Mouse (Mus musculus) midbrain, embryonic 11.5 days (tissue): ENCODE results near the gene Rtn4rl2. TPM values are rescaled to one million over a fixed set of nuclear protein-coding genes. Genes with fewer than 3 reads are reported as not detected.

Experiments
- ATAC-seq: fragments of 200-750 bp; cut with Nextera tagmentation; 2 replicates; pipeline ENCODE4 v1.8.0; 2017; ENCODE audit warnings: moderate TSS enrichment, moderate library complexity; ENCODE audit not compliant: low FRiP score
- DNase-seq: peaks from one replicate; pipeline ENCODE4 v3.0.0; 2015; ENCODE audit warnings: low spot score; ENCODE audit errors: missing footprints
- H3K27ac ChIP-seq: fragments of 300-500 bp; sonication (generic); 2 replicates; pipeline ENCODE4 v1.5.1; 2014; ENCODE audit warnings: low read depth, low read length
- H3K27me3 ChIP-seq: fragments of 300-500 bp; sonication (generic); 2 replicates; pipeline ENCODE4 v1.6.1; 2014; ENCODE audit warnings: mild to moderate bottlenecking, low read length, moderate library complexity, mixed read lengths; ENCODE audit not compliant: control insufficient read depth, insufficient read depth
- H3K36me3 ChIP-seq: fragments of 300-500 bp; sonication (generic); 2 replicates; pipeline ENCODE4 v1.6.1; 2014; ENCODE audit warnings: mild to moderate bottlenecking, low read length, moderate library complexity, mixed read lengths; ENCODE audit not compliant: control insufficient read depth, insufficient read depth
- H3K4me1 ChIP-seq: fragments of 300-500 bp; sonication (generic); 2 replicates; pipeline ENCODE4 v1.6.1; 2014; ENCODE audit warnings: low read length; ENCODE audit not compliant: control insufficient read depth, insufficient read depth
- H3K4me2 ChIP-seq: fragments of 300-500 bp; sonication (generic); 2 replicates; pipeline ENCODE4 v1.6.1; 2014; ENCODE audit warnings: mild to moderate bottlenecking, moderate library complexity
- H3K4me3 ChIP-seq: fragments of 300-500 bp; sonication (generic); 2 replicates; pipeline ENCODE4 v1.5.1; 2014; ENCODE audit warnings: low read depth, low read length
- H3K9ac ChIP-seq: fragments of 300-500 bp; sonication (generic); 2 replicates; pipeline ENCODE4 v1.6.1; 2014; ENCODE audit warnings: low read length
- H3K9me3 ChIP-seq: fragments of 300-500 bp; sonication (generic); 2 replicates; pipeline ENCODE4 v1.6.1; 2016; ENCODE audit warnings: low read length; ENCODE audit not compliant: control insufficient read depth
- WGBS: fragments of 180-500 bp; shearing (Covaris S2); extraction: QIAGEN DNeasy Blood & Tissue Kit; methylation state at CpG from one replicate; pipeline ENCODE4 v1.1.7; 2014; 5-methylcytosine and 5-hydroxymethylcytosine counted together
- polyA plus RNA-seq: library from polyadenylated mRNA; unstranded; fragments of >200 nt; fragmentation: Nextera tagmentation; extraction: Ambion mirVana; gene quantifications from 2 replicates; pipeline ENCODE4 v1.2.1, GENCODE M21; 2014

Gene Rtn4rl2
- polyA plus RNA-seq, 1 experiment from 2014 or later: 1.4 TPM

DNA sequence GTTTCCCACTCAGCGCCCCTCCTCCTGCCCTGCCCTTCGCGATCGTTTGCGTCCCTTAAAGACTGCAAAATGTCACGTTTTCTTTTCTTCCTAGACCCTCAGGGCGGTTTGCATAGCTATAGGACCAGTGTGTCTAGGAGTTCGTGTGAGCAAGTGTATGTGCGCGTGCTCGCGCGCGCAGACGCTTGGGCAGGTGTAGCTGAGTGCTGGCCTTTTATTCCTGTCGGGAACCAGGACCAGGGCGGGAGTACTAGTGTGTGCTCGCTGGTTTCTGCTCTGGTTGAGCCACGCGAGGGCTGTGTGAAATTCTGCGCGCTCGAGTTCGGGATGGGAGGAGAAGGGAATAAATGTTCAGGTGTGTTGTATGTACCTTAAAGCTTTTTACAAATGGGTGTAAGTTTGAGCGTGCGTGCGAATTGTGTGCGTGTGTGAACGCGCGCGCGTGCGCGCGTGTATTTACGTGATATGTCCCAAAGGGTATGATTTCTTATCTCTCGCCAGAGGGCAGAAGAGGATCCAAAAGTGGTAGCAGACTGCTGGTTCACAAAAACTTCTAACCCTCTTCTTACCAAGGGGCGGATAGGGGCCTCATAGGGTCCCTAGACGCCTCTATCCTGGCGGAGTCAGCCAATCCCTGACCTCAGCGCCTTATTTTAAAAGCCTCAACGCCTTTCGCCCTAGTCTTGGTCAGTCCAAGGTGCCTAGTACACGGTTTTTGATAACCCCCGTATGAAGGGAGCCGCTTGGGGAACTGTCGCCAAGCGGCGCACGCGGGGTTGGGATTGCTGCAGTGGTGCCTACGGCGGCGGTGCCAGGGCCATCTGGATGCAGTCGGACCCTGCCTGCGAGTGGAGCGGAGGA lies 1.1 kb upstream of the Rtn4rl2 start:
- Histone ChIP-seq H3K9me3 (no peaks in the 10 kb centered on the region), H3K4me2 (peak overlapping the region; percentile 87), H3K4me1 (peaks cover 30% of the 10 kb centered on the region), H3K27me3 (peaks cover 66% of the 10 kb centered on the region), H3K4me3 (peak overlapping the region; percentile 52), H3K9ac (peak overlapping the region; percentile 40), H3K36me3 (no peaks in the 10 kb centered on the region), H3K27ac (no peak overlapping the region)
- ATAC-seq (peak; percentile 17), DNase-seq (peak; percentile 95)
- under 1% methylated on average over 58 of the region's 58 CpGs for WGBS

DNA sequence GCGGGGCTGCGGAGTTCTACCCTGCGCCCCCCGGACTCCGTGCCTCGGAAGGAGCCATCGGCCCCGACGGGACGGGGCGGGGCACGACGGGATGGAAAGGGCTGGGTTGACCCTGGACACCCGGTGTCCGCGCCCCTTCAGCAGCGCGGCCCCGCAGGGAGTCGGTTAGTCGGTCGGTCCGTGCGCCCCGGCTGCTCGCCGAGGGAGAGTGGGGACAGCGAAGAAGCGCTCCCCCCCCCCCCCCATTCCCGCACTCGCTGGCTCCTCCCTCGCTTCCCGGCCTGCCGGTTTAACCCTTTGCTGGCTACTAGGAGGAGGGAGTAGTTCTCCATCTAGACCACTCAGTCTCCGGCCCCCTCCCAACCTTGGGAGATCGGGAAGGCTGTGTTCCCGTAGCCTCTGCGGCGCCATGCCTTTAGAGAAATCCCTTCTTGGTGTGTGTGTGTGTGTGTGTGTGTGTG lies 341 bp upstream of the Rtn4rl2 start:
- DNase-seq (peak; percentile 96), ATAC-seq (peak; percentile 48)
- H3K4me3 ChIP-seq: peak overlapping the region; percentile 52
- H3K9ac ChIP-seq: peak overlapping the region; percentile 40
- WGBS: 0% methylated on average over 35 of the region's 39 CpGs
- H3K27me3 ChIP-seq: peaks cover 72% of the 10 kb centered on the region
- peak overlapping the region; percentile 87 for H3K4me2 ChIP-seq
- H3K4me1 ChIP-seq: peaks cover 30% of the 10 kb centered on the region
- no peaks in the 10 kb centered on the region for H3K36me3 ChIP-seq
- H3K9me3 ChIP-seq: no peaks in the 10 kb centered on the region
- no peak overlapping the region for H3K27ac ChIP-seq

DNA sequence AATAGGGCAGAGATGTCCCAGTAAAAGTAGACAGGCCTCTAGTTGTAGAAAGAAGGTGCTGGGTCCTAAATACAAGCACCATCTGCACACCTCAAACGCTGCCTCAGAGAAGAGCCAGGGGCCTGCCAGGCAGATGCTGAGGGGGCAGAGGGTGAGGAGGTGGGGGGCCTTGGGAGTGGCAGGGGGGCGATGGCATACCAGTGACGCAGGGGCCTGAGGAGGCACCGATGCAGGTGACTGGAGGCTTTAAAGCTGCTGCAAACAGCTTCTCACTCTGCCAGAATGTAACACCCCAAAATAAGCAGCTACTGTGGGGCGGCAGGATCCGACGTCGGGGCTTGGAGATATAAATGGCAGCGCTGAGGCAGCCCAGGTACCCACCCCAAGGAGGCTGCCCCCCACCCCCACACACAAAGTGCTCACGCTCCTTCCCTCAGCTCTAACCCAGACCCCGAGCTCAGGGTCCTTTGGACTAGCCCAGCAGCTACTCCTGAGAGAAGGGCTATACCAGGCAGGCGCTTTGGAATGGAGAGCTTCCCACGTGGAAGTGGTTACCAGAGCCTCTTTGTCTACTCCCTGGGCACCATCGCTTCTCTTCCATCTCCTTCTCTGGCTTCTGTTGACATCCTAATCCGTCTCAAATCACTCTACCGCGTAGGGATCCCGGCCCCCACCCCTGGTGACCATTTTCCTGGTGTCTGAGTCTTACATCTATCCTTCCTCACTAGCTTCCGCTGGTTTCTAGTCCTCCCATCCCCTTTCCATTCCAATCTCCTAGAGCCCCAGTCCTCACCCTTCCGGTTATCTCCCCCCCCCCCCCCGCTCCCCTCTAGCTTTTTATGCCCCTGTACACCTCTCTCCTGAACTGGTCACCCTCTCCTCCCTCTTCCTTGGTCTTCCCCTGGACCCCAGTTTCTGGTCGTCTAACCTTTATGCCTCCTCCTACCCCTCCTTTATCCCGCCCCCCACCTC lies 1.1 kb downstream of the Rtn4rl2 start:
- H3K27ac ChIP-seq: no peak overlapping the region
- peak; percentile 92 for DNase-seq
- 11% methylated on average over 22 of the region's 23 CpGs for WGBS
- no peaks in the 10 kb centered on the region for H3K9me3 ChIP-seq
- H3K4me3 ChIP-seq: peak overlapping the region; percentile 52; the same call in 1 of the 2 replicates
- no peaks in the 10 kb centered on the region for H3K36me3 ChIP-seq
- peaks cover 30% of the 10 kb centered on the region for H3K4me1 ChIP-seq
- H3K27me3 ChIP-seq: peaks cover 72% of the 10 kb centered on the region
- ATAC-seq: no peak
- H3K9ac ChIP-seq: no peak overlapping the region
- peak overlapping the region; percentile 2; the same call in 1 of the 2 replicates for H3K4me2 ChIP-seq

DNA sequence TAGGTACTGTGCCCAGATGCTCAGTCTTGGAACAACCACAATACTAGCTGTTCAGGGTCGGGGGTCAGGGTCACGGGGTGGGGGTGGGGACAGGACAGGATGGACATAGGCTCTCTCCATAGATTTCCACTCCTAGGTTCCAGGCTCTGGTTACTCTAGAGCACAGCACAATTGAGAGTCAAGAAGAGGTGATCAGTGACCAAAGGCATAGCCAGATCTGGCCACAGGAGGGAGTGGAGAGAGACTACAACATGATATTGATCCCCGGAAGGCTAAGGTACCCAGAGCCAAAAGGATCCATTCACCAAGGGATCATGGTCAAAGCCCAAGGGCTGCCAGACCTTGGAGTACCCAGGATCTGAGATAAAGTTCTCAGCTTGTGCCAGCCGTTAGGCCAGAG lies 1.9 kb downstream of the Rtn4rl2 start:
- DNase-seq: peak; percentile 82
- 46% methylated on average over 4 of the region's 4 CpGs for WGBS
- no peak overlapping the region for H3K4me3 ChIP-seq

DNA sequence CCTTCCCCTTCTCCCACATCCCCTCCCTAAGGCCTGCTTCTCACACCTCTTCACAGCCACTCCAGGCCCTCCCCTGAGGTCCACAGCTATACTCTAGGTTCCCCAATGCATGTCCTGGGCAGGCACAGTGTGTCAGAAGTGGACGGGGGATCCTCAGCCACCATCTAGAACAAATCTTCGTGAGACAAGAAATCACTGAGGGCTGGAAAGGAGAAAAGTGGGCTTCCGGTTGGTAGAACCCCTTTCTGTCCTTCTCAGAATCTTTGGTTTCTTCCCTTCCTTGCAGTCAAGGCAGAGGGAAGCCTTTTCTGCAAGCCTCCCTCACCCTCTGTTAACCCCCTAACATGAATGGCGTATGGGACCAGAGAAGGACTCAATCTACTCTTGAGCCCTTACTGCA lies 2.6 kb downstream of the Rtn4rl2 start:
- no peak for ATAC-seq
- Histone ChIP-seq H3K9me3 (no peaks in the 10 kb centered on the region), H3K9ac (no peak overlapping the region), H3K27ac (no peak overlapping the region), H3K4me2 (no peak overlapping the region), H3K36me3 (no peaks in the 10 kb centered on the region), H3K27me3 (peaks cover 64% of the 10 kb centered on the region), H3K4me1 (peaks cover 27% of the 10 kb centered on the region), H3K4me3 (no peak overlapping the region)
- DNase-seq: peak; percentile 91
- 63% methylated on average over 4 of the region's 4 CpGs for WGBS

More for the DNA sequence above, 1.9 kb downstream of the Rtn4rl2 start:
- Histone ChIP-seq H3K36me3 (no peaks in the 10 kb centered on the region), H3K27me3 (peaks cover 70% of the 10 kb centered on the region), H3K27ac (no peak overlapping the region), H3K4me2 (no peak overlapping the region), H3K4me1 (peaks cover 30% of the 10 kb centered on the region), H3K9ac (no peak overlapping the region), H3K9me3 (no peaks in the 10 kb centered on the region)
- ATAC-seq: no peak

DNA sequence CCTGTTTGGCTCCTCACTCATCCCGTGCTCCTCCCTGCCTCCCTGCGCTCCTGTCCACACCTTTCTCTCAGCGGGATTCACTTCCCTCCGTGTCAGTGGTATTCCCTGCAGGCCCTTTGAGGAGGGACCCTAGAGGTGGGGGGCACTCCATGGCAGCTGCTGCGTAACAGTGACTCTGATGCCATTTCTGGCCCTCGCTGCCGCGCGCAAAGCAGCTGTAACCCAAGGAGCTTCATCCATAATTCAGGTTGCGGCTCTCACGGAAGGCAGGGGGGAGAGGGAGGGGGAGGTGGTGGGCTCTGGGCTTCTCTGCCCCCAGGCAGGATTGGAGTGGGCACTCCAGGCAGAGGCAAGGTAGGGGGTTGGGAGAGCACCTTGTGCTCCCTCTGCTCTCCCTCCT lies 3.0 kb downstream of the Rtn4rl2 start:
- H3K4me2 ChIP-seq: peak overlapping the region; percentile 16
- ATAC-seq (no peak), DNase-seq (peak; percentile 93)
- H3K27ac ChIP-seq: no peak overlapping the region
- H3K9ac ChIP-seq: no peak overlapping the region
- 0% methylated on average over 10 of the region's 11 CpGs for WGBS
- no peaks in the 10 kb centered on the region for H3K36me3 ChIP-seq
- H3K27me3 ChIP-seq: peaks cover 60% of the 10 kb centered on the region
- peaks cover 25% of the 10 kb centered on the region for H3K4me1 ChIP-seq
- H3K4me3 ChIP-seq: peak overlapping the region; percentile 15; the same call in 1 of the 2 replicates
- no peaks in the 10 kb centered on the region for H3K9me3 ChIP-seq

DNA sequence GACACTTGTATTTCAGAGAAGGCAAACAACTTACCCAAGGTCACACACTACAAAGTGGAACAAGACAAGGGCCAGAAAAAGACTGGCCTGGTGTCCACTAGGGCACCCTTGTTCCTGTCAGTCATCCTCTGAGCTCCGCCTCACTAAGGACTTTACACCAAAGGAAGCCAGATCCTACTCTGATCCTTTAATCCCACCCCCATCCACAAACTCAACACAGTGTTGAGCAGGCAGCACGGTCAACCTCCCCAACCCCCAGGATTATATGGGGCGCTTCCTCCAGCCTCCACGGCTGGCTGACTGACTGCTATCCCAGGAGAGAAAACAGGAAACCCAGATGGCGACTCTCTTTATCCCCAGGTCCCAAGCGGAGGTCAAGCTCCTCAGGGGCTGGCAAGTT lies 3.4 kb downstream of the Rtn4rl2 start:
- Histone ChIP-seq H3K27me3 (peaks cover 56% of the 10 kb centered on the region), H3K36me3 (no peaks in the 10 kb centered on the region), H3K9ac (no peak overlapping the region), H3K4me1 (peaks cover 23% of the 10 kb centered on the region), H3K4me2 (peak overlapping the region; percentile 16), H3K4me3 (peak overlapping the region; percentile 15; the same call in 1 of the 2 replicates), H3K27ac (no peak overlapping the region), H3K9me3 (no peaks in the 10 kb centered on the region)
- 0% methylated on average over 6 of the region's 6 CpGs for WGBS
- peak; percentile 89 for DNase-seq
- ATAC-seq: no peak

DNA sequence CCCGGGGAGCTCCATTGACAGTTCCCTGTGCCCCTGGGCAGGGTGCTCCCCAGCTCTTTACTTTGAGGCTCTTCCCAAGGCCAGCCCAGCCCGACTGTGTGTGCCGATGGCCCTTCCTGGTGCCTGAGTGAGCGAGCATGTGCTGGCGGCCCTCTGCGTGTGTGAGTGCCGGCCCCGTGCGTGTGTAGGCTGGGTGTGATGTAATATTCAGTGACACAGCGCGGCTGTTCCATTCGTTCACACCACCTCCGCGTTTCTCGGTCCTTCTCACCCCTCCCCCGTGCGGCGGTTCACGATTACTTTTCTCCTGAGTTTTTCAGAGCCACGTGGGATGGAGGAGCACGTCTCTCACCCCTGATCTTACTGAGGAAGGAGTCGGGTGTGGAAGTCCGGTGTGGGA lies 3.9 kb downstream of the Rtn4rl2 start:
- Histone ChIP-seq H3K9me3 (no peaks in the 10 kb centered on the region), H3K4me1 (peaks cover 18% of the 10 kb centered on the region), H3K36me3 (no peaks in the 10 kb centered on the region), H3K4me2 (peak overlapping the region; percentile 16; the same call in 1 of the 2 replicates), H3K27me3 (peaks cover 51% of the 10 kb centered on the region), H3K4me3 (no peak overlapping the region), H3K27ac (no peak overlapping the region), H3K9ac (no peak overlapping the region)
- DNase-seq (peak; percentile 87), ATAC-seq (no peak)
- 9% methylated on average over 23 of the region's 23 CpGs for WGBS
